Mouse (Mus musculus): ENCODE results near the gene Cd40.

The Cd40 gene

GRCm38 (mm10) chr2:165054888-165055852 lies at the start of gene Cd40:
TSS of gene Cd40 (plus strand) at chr2:165055627.
- peak; percentile 83 to 91 for DNase-seq

- DNase-seq, result no peak
Measured at GRCm38 (mm10) chr2:165006813-165007212, 48.6 kb upstream of the Cd40 start.

- DNase-seq, result no peak
Measured at GRCm38 (mm10) chr2:165007986-165008385, 47.4 kb upstream of the Cd40 start.

GRCm38 (mm10) chr2:165009161-165009560 lies 46.3 kb upstream of the Cd40 start:
- no peak for DNase-seq

- peak; percentile 50 to 60 for DNase-seq
Measured at GRCm38 (mm10) chr2:165009581-165009980, 45.8 kb upstream of the Cd40 start.

GRCm38 (mm10) chr2:165010351-165010750 lies 45.1 kb upstream of the Cd40 start:
- DNase-seq, result no peak

- no peak for DNase-seq
Measured at GRCm38 (mm10) chr2:165014935-165015334, 40.5 kb upstream of the Cd40 start.

- no peak for DNase-seq
Measured at GRCm38 (mm10) chr2:165020490-165020889, 34.9 kb upstream of the Cd40 start.

GRCm38 (mm10) chr2:165027163-165027562 lies 28.3 kb upstream of the Cd40 start:
- no peak for DNase-seq

GRCm38 (mm10) chr2:165032533-165032932 lies 22.9 kb upstream of the Cd40 start:
- DNase-seq, result peak; percentile 19 to 52

GRCm38 (mm10) chr2:165033306-165033705 lies 22.1 kb upstream of the Cd40 start:
- no peak for DNase-seq

GRCm38 (mm10) chr2:165034131-165035057 lies 21.0 kb upstream of the Cd40 start, which contains the start of gene Ncoa5:
TSS of gene Ncoa5 (minus strand) at chr2:165034867.
- peak; percentile 98 to 99 for DNase-seq

GRCm38 (mm10) chr2:165035058-165035431 lies 20.4 kb upstream of the Cd40 start:
- DNase-seq, result no peak

GRCm38 (mm10) chr2:165037415-165037814 lies 18.0 kb upstream of the Cd40 start:
- DNase-seq, result no peak

GRCm38 (mm10) chr2:165042126-165042525 lies 13.3 kb upstream of the Cd40 start:
- no peak for DNase-seq

- DNase-seq, result no peak
Measured at GRCm38 (mm10) chr2:165043090-165043636, 12.3 kb upstream of the Cd40 start.

GRCm38 (mm10) chr2:165043729-165044128 lies 11.7 kb upstream of the Cd40 start:
- no peak for DNase-seq

- DNase-seq, result peak in 1 of 2 experiments; percentile 17
Measured at GRCm38 (mm10) chr2:165049044-165049443, 6.4 kb upstream of the Cd40 start.

GRCm38 (mm10) chr2:165050826-165051548 lies 4.4 kb upstream of the Cd40 start:
- peak in 1 of 2 experiments; percentile 13 for DNase-seq

- no peak for DNase-seq
Measured at GRCm38 (mm10) chr2:165051566-165051965, 3.9 kb upstream of the Cd40 start.

- DNase-seq, result peak; percentile 53 to 59
Measured at GRCm38 (mm10) chr2:165055905-165056304, 478 bp downstream of the Cd40 start.
